In the genomic region with DNA sequence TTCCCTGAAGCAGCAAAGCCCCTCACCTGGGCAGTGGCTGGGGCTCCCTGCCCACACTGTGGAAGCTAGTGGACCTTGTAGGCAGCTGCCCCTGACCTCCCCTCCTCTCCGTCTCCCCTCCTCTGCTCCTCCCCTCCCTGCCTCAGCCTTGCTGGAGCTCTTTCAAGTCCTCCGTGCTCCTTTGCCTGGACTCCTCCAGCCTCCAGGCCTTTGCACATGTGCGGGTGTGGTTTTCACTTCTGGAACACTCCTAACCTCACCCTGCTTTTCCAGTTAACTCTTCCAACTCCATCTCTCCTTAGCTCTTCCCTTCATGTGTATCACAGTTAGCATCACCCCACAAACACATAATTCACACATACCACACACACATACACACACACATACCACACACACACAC, we compare ENCODE assay signal across 9 mouse cellular contexts.
DNase-seq lines count a peak whose midpoint lies in the region; ATAC-seq and TF ChIP-seq lines count a peak whose summit lies in the region.
"Had no signal": no experiment of that assay in that cellular context is flagged by ENCODE, and none has a peak within 500 bp of the region (broad histone marks: within the 10 kb centered on the region; RNA-seq: fewer than 3 reads in every experiment).

No protein-coding gene starts in this region.

- H3K4me3 ChIP-seq in cerebellum, adult 2 months (replicated peaks; ENCODE audit: insufficient read depth, low read depth, low read length) = no peak overlapping the region
- H3K4me3 ChIP-seq in heart, embryonic 10.5 days = no peak overlapping the region
- no peak overlapping the region for H3K4me3 ChIP-seq in limb, embryonic 10.5 days
- no peak overlapping the region for H3K4me3 ChIP-seq in stomach, embryonic 15.5 days (replicated peaks)

- H3K27me3 ChIP-seq in cerebellum, adult 2 months (ENCODE audit: control insufficient read depth, insufficient read depth, low read length) = no peaks in the 10 kb centered on the region
- no peaks in the 10 kb centered on the region for H3K27me3 ChIP-seq in heart, embryonic 10.5 days (ENCODE audit: insufficient read depth, poor library complexity, severe bottlenecking)
- H3K27me3 ChIP-seq in limb, embryonic 10.5 days (ENCODE audit: low read depth, poor library complexity, severe bottlenecking) = no peaks in the 10 kb centered on the region
- H3K27me3 ChIP-seq in stomach, embryonic 15.5 days (replicated peaks) = no peaks in the 10 kb centered on the region

- TF ChIP-seq CTCF in cerebellum, adult 2 months (IDR thresholded peaks at IDR 0.05; ENCODE audit: borderline replicate concordance, insufficient read depth, low read depth, low read length) = no peak

- no peaks in the 10 kb centered on the region for H3K9me3 ChIP-seq in heart, embryonic 10.5 days
- no peaks in the 10 kb centered on the region for H3K9me3 ChIP-seq in limb, embryonic 10.5 days (replicated peaks)
- H3K9me3 ChIP-seq in stomach, embryonic 15.5 days = no peaks in the 10 kb centered on the region

- no peak overlapping the region for H3K9ac ChIP-seq in stomach, embryonic 15.5 days

- DNase-seq in cerebellum, adult 8-10 months = peak; percentile 31
- no peak for DNase-seq in cerebellum, adult 2 months
- peak; percentile 70 for DNase-seq in adipocyte (ENCODE audit: low spot score)
- no peak for DNase-seq in heart, embryonic 10.5 days (ENCODE audit: low spot score)
- peak; percentile 44 for DNase-seq in limb, embryonic 10.5 days (ENCODE audit: low spot score)
- no peak for DNase-seq in frontal cortex, postnatal 25 days (ENCODE audit: low spot score in 2 of 2)

- no peak overlapping the region for H3K27ac ChIP-seq in cerebellum, adult 2 months (ENCODE audit: insufficient read depth, low read length)
- peak overlapping the region; percentile 96 for H3K27ac ChIP-seq in heart, embryonic 10.5 days
- H3K27ac ChIP-seq in limb, embryonic 10.5 days = peak overlapping the region; percentile 94
- H3K27ac ChIP-seq in stomach, embryonic 15.5 days = peak overlapping the region; percentile 94
- H3K27ac ChIP-seq: macrophage had no signal

- ATAC-seq in stomach, embryonic 15.5 days (ENCODE audit: insufficient read depth, low FRiP score, low read depth) = no peak
- ATAC-seq in megakaryocyte, adult 5-6 weeks (ENCODE audit: poor library complexity, severe bottlenecking) = no peak

- TF ChIP-seq POLR2A in cerebellum, adult 2 months (IDR thresholded peaks at IDR 0.05; ENCODE audit: borderline replicate concordance, insufficient read depth, low read length) = no peak

- peaks cover 37% of the 10 kb centered on the region for H3K4me1 ChIP-seq in cerebellum, adult 2 months (ENCODE audit: control insufficient read depth, insufficient read depth, low read length)
- peaks cover 73% of the 10 kb centered on the region for H3K4me1 ChIP-seq in heart, embryonic 10.5 days
- peaks cover 91% of the 10 kb centered on the region for H3K4me1 ChIP-seq in limb, embryonic 10.5 days
- peaks cover 69% of the 10 kb centered on the region for H3K4me1 ChIP-seq in stomach, embryonic 15.5 days

- H3K36me3 ChIP-seq in heart, embryonic 10.5 days = no peaks in the 10 kb centered on the region
- H3K36me3 ChIP-seq in limb, embryonic 10.5 days = no peaks in the 10 kb centered on the region
- H3K36me3 ChIP-seq in stomach, embryonic 15.5 days = no peaks in the 10 kb centered on the region

- 27% methylated on average over 3 of the region's 3 CpGs for WGBS in cerebellum, adult 2 months
- 25% methylated on average over 3 of the region's 3 CpGs for WGBS in heart, embryonic 10.5 days
- 21% methylated on average over 3 of the region's 3 CpGs for WGBS in limb, embryonic 10.5 days
- WGBS in stomach, embryonic 15.5 days = 9% methylated on average over 3 of the region's 3 CpGs

- H3K4me2 ChIP-seq in stomach, embryonic 15.5 days = no peak overlapping the region

Comparison
In these comparisons a context has a peak if more than half of its experiments do, and no peak if none do; other contexts are left out.
1. DNase-seq: peak in cerebellum, adult 8-10 months (single experiment), adipocyte (single experiment) and limb, embryonic 10.5 days (single experiment); none in cerebellum, adult 2 months (0 of 2), heart, embryonic 10.5 days (single experiment) and frontal cortex, postnatal 25 days (0 of 2).